Mouse (Mus musculus) MEL (cell line): ENCODE measurements around the gene Chuk. TPM values are rescaled to one million over a fixed set of nuclear protein-coding genes. Genes with fewer than 3 reads are reported as not detected.
"Not testable (repeated sequence)": the region's sequence is repeated elsewhere in the genome, so short reads cannot be mapped to it uniquely, and the experiment has no call there.

Experiments used
- DNase-seq: peaks from one replicate; pipeline ENCODE4 v3.0.0; 2011; ENCODE audit warnings: low read depth, low spot score
- H3K27ac ChIP-seq: 2 replicates; pipeline ENCODE4 v1.5.1; 2012; ENCODE audit warnings: low read depth, mild to moderate bottlenecking, control low read depth, low read length, moderate library complexity; ENCODE audit not compliant: control insufficient read depth
- H3K27me3 ChIP-seq, 2 experiments: fragments of 150-350 bp in 1 of 2; sonication (generic) in 1 of 2; 2 replicates each; pipeline ENCODE4 v1.6.1; 2012; ENCODE audit warnings: low read length in 2 of 2, mild to moderate bottlenecking in 2 of 2, improper control_type of control experiment in 1 of 2, moderate library complexity in 1 of 2; ENCODE audit not compliant: insufficient read depth in 2 of 2, control insufficient read depth in 1 of 2
- H3K36me3 ChIP-seq, 2 experiments: 2 replicates each; pipeline ENCODE4 v1.6.1; 2012 to 2014; ENCODE audit warnings: low read length in 2 of 2, improper control_type of control experiment in 1 of 2, inconsistent platforms in 1 of 2, mild to moderate bottlenecking in 1 of 2; ENCODE audit not compliant: insufficient read depth in 2 of 2, control insufficient read depth in 1 of 2
- H3K4me1 ChIP-seq, 2 experiments: fragments of 150-350 bp in 1 of 2; sonication (generic) in 1 of 2; 2 replicates each; pipeline ENCODE4 v1.6.1; 2012; ENCODE audit warnings: low read length in 2 of 2, improper control_type of control experiment in 1 of 2, mild to moderate bottlenecking in 1 of 2; ENCODE audit not compliant: insufficient read depth in 2 of 2, control insufficient read depth in 1 of 2
- H3K4me3 ChIP-seq, 2 experiments: fragments of 150-350 bp in 1 of 2; sonication (generic) in 1 of 2; 2 replicates each; pipeline ENCODE4 v1.5.1; 2012; ENCODE audit warnings: low read depth in 2 of 2, low read length in 2 of 2, mild to moderate bottlenecking in 2 of 2, moderate library complexity in 2 of 2, control low read depth in 1 of 2, improper control_type of control experiment in 1 of 2; ENCODE audit not compliant: control insufficient read depth in 1 of 2, insufficient read depth in 1 of 2
- H3K79me2 ChIP-seq: 2 replicates; pipeline ENCODE4 v1.6.1; 2012; ENCODE audit warnings: mild to moderate bottlenecking, low read length, moderate library complexity; ENCODE audit not compliant: control insufficient read depth, poor library complexity, insufficient read depth
- H3K9ac ChIP-seq: 2 replicates; pipeline ENCODE4 v1.6.1; 2012; ENCODE audit warnings: low read depth, mild to moderate bottlenecking, control low read depth, low read length, moderate library complexity; ENCODE audit not compliant: control insufficient read depth, poor library complexity, severe bottlenecking
- H3K9me3 ChIP-seq: fragments of 150-350 bp; sonication (generic); replicated peaks from 2 replicates; pipeline ENCODE4 v1.6.1; 2012; ENCODE audit warnings: mild to moderate bottlenecking, low read length, improper control_type of control experiment, moderate library complexity; ENCODE audit not compliant: insufficient read depth
- BHLHE40 ChIP-seq: IDR thresholded peaks from 2 replicates; pipeline ENCODE4 v1.6.1; 2012; ENCODE audit warnings: low read depth, mild to moderate bottlenecking, inconsistent platforms, low read length, improper control_type of control experiment, borderline replicate concordance
- CHD1 ChIP-seq: IDR thresholded peaks from 2 replicates; pipeline ENCODE4 v1.6.1; 2012; ENCODE audit warnings: low read depth, mild to moderate bottlenecking, inconsistent platforms, low read length, improper control_type of control experiment
- CTCF ChIP-seq, 3 experiments: IDR thresholded peaks in 2 of 3; conservative IDR thresholded peaks in 1 of 3; 2 replicates each; pipeline ENCODE4 v1.5.1; 2011 to 2012; ENCODE audit warnings: low read length in 3 of 3, low read depth in 2 of 3, mild to moderate bottlenecking in 2 of 3, improper control_type of control experiment in 1 of 3, inconsistent platforms in 1 of 3, mixed read lengths in 1 of 3, moderate library complexity in 1 of 3; ENCODE audit not compliant: control insufficient read depth in 1 of 3, insufficient read depth in 1 of 3, poor library complexity in 1 of 3, severe bottlenecking in 1 of 3
- E2F4 ChIP-seq: IDR thresholded peaks from 2 replicates; pipeline ENCODE4 v1.6.1; 2011; ENCODE audit warnings: low read depth, low read length, improper control_type of control experiment, borderline replicate concordance
- ELF1 ChIP-seq: IDR thresholded peaks from 2 replicates; pipeline ENCODE4 v1.6.1; 2014; ENCODE audit warnings: low read depth, mild to moderate bottlenecking, inconsistent platforms, low read length, improper control_type of control experiment, moderate library complexity
- ETS1 ChIP-seq: IDR thresholded peaks from 2 replicates; pipeline ENCODE4 v1.6.1; 2012; ENCODE audit warnings: low read depth, mild to moderate bottlenecking, inconsistent platforms, low read length, improper control_type of control experiment, moderate library complexity
- GABPA ChIP-seq: IDR thresholded peaks from 2 replicates; pipeline ENCODE4 v1.6.1; 2012; ENCODE audit warnings: low read depth, mild to moderate bottlenecking, inconsistent platforms, low read length, improper control_type of control experiment, moderate library complexity
- KAT2A ChIP-seq: conservative IDR thresholded peaks from 2 replicates; pipeline ENCODE4 v1.6.1; 2012; ENCODE audit warnings: low read depth, low read length, improper control_type of control experiment, inconsistent platforms
- MAFK ChIP-seq: IDR thresholded peaks from 2 replicates; pipeline ENCODE4 v1.6.1; 2011; ENCODE audit warnings: low read depth, mild to moderate bottlenecking, low read length, improper control_type of control experiment, borderline replicate concordance
- MEF2A ChIP-seq: IDR thresholded peaks from 2 replicates; pipeline ENCODE4 v1.6.1; 2014; ENCODE audit warnings: low read depth, mild to moderate bottlenecking, inconsistent platforms, low read length, improper control_type of control experiment; ENCODE audit not compliant: poor library complexity, insufficient replicate concordance, severe bottlenecking; ENCODE audit errors: extremely low read depth
- NELFE ChIP-seq: IDR thresholded peaks from 2 replicates; pipeline ENCODE4 v1.6.1; 2011; ENCODE audit warnings: low read depth, low read length, improper control_type of control experiment
- NRF1 ChIP-seq: IDR thresholded peaks from 2 replicates; pipeline ENCODE4 v1.6.1; 2014; ENCODE audit warnings: low read depth, mild to moderate bottlenecking, inconsistent platforms, low read length, improper control_type of control experiment, moderate library complexity; ENCODE audit not compliant: poor library complexity, insufficient read depth, severe bottlenecking
- SIN3A ChIP-seq: IDR thresholded peaks from 2 replicates; pipeline ENCODE4 v1.6.1; 2012; ENCODE audit warnings: low read length, improper control_type of control experiment, inconsistent platforms
- TBP ChIP-seq: IDR thresholded peaks from 2 replicates; pipeline ENCODE4 v1.8.0; 2011; ENCODE audit warnings: low read depth, low read length, improper control_type of control experiment
- USF1 ChIP-seq: IDR thresholded peaks from 2 replicates; pipeline ENCODE4 v1.6.1; 2014; ENCODE audit warnings: low read depth, mild to moderate bottlenecking, inconsistent platforms, low read length, improper control_type of control experiment, moderate library complexity
- ZC3H11A ChIP-seq: IDR thresholded peaks from 2 replicates; pipeline ENCODE4 v1.6.1; 2012; ENCODE audit warnings: low read depth, mild to moderate bottlenecking, inconsistent platforms, low read length, improper control_type of control experiment
- ZKSCAN1 ChIP-seq: IDR thresholded peaks from 2 replicates; pipeline ENCODE4 v1.6.1; 2012; ENCODE audit warnings: low read depth, mild to moderate bottlenecking, inconsistent platforms, low read length, improper control_type of control experiment, moderate library complexity
- ZMIZ1 ChIP-seq: IDR thresholded peaks from 2 replicates; pipeline ENCODE4 v1.6.1; 2012; ENCODE audit warnings: low read depth, mild to moderate bottlenecking, inconsistent platforms, low read length, improper control_type of control experiment, moderate library complexity
- ZNF384 ChIP-seq: IDR thresholded peaks from 2 replicates; pipeline ENCODE4 v1.6.1; 2012; ENCODE audit warnings: low read depth, mild to moderate bottlenecking, inconsistent platforms, low read length, improper control_type of control experiment
- polyA plus RNA-seq, 2 experiments: library from polyadenylated mRNA; stranded (reverse) in 1 of 2; unstranded in 1 of 2; fragments of >175 nt in 1 of 2; fragments of >200 nt in 1 of 2; gene quantifications; 2 replicates each; pipeline versions ENCODE4 v1.2.1 to v1.2.4; 2012; ENCODE audit warnings: low replicate concordance in 2 of 2, low read depth in 1 of 2; ENCODE audit not compliant: insufficient read length in 2 of 2, insufficient read depth in 1 of 2, missing spikeins in 1 of 2
- total RNA-seq: library from RNA; depleted of rRNA; stranded (reverse); fragments of 300-350 nt; gene quantifications from 2 replicates; pipeline ENCODE4 v1.2.3, GENCODE M21; 2012

Gene Chuk
- total and polyA plus RNA-seq, 3 experiments, result 50.5 to 463 (median 58.3) TPM

DNA sequence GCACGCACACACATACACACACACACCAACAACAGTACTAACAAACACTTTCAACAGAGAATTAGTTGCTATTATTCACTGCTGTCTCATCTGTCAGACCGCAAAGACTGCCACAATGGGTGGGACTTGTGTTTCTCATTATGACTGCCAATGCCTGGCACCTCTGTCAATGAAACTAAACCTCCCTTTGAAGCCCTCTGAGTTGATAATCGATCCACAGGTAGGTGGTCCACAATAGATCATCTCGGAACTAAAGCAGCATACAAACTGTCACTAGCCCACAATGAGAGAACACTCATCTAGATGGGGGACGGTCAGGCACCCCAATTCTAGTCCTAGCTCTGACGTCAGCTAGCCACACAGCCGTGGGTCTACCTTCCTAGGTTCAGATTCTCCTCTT is 13.9 kb upstream of the Chuk start:
- H3K27me3 ChIP-seq, result no peaks in the 10 kb centered on the region
- no peak overlapping the region for H3K27ac ChIP-seq
- no peaks in the 10 kb centered on the region for H3K79me2 ChIP-seq
- H3K4me3 ChIP-seq, result no peak overlapping the region
- H3K4me1 ChIP-seq, result no peaks in the 10 kb centered on the region
- peaks cover 0 to 40% of the 10 kb centered on the region in 2 experiments; a peak in 2 of 4 replicates for H3K36me3 ChIP-seq
- no peaks in the 10 kb centered on the region for H3K9me3 ChIP-seq
- TF ChIP-seq MEF2A, result no peak
- no peak for TF ChIP-seq BHLHE40
- no peak for TF ChIP-seq E2F4
- no peak for TF ChIP-seq CHD1
- no peak for TF ChIP-seq NRF1
- TF ChIP-seq CTCF (IDR thresholded peaks at IDR 0.05 in 2 of 3, conservative IDR thresholded peaks at IDR 0.05 in 1 of 3; ENCODE audit: control insufficient read depth in 1 of 3, insufficient read depth in 1 of 3, low read depth in 2 of 3, low read length in 3 of 3, poor library complexity in 1 of 3, severe bottlenecking in 1 of 3), result no peak
- no peak for TF ChIP-seq ETS1
- no peak for TF ChIP-seq NELFE
- no peak for TF ChIP-seq ZKSCAN1
- no peak for TF ChIP-seq MAFK
- no peak for TF ChIP-seq ZMIZ1
- no peak for TF ChIP-seq ZC3H11A
- no peak for TF ChIP-seq TBP
- no peak for TF ChIP-seq KAT2A
- no peak for TF ChIP-seq GABPA
- no peak for TF ChIP-seq ZNF384
- TF ChIP-seq ELF1, result no peak
- no peak for TF ChIP-seq USF1
- TF ChIP-seq SIN3A, result no peak
- no peak overlapping the region for H3K9ac ChIP-seq
- no peak for DNase-seq

DNA sequence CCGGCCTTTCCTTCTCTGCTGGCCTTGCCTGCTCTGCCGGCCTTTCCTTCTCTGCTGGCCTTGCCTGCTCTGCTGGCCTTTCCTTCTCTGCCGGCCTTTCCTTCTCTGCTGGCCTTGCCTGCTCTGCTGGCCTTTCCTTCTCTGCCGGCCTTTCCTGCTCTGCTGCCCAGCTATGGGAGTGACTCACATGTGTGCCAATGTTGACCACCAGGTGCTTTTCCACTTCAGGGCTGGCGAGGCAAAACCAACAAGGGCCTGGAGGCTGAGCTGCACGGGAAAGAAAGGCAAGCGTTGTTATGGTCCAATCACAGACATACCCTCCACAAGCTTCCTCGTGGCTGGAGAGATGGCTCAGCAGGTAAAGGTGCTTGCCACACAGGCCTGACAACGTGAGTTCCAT is 13.4 kb upstream of the Chuk start:
- H3K36me3 ChIP-seq, result peaks cover 0 to 40% of the 10 kb centered on the region in 2 experiments; a peak in 2 of 4 replicates
- DNase-seq, H3K9me3 ChIP-seq, H3K4me3 ChIP-seq, H3K4me1 ChIP-seq, H3K9ac ChIP-seq, H3K79me2 ChIP-seq, H3K27me3 ChIP-seq, H3K27ac ChIP-seq: not testable (repeated sequence)
